Mouse (Mus musculus): Measurements from ENCODE around the gene Polr2e.
"Not testable (repeated sequence)": the region's sequence is repeated elsewhere in the genome, so short reads cannot be mapped to it uniquely, and the experiment has no call there.

Polr2e gene

GRCm38 (mm10) chr10:80056976-80057682, 17.5 kb upstream of the Polr2e start:
- in situ Hi-C loops (cut with MboI, MseI): no loop called here

- in situ Hi-C loops (cut with MboI, MseI): no loop called here
These were observed 16.9 kb upstream of the Polr2e start for GRCm38 (mm10) chr10:80056506-80056905.

DNA sequence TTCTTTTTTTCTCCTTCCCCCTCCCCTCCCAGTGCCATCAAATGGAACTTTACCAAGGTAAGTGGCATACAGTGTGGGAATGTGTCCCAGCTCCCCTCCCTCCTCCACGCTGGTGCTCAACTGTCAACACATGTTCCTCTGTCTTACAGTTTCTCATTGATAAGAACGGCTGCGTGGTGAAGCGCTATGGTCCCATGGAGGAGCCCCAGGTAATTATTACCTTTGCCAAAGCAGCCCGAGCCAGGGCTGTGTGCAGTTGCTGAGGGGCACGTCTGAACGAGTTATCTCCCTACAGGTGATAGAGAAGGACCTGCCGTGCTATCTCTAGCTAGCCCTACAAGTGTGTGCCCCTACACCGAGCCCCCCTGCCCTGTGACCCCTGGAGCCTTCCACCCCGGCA, 16.3 kb upstream of the Polr2e start:
- in situ Hi-C loops (cut with MboI, MseI): no loop called here

DNA sequence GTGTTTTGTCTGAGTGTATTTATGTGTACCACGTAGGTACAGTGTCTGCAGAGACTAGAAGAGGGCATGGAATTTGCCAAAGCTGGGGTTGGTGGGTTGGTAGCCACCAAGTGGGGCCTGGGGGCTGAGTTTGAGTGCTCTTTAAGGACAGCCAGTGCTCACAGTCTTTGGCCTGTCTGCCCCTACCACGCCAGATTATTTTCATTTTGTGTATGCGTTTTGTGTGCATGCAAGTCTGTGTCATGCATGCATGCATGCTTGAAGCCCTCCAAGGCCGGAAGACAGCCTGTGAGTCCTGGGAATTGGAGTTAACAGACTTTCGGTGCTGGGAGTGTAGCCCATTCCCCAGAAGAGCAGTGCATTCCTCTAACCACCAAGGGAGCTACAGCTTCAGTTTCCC, 15.8 kb upstream of the Polr2e start:
- in situ Hi-C loops (cut with MboI, MseI): no loop called here

DNA sequence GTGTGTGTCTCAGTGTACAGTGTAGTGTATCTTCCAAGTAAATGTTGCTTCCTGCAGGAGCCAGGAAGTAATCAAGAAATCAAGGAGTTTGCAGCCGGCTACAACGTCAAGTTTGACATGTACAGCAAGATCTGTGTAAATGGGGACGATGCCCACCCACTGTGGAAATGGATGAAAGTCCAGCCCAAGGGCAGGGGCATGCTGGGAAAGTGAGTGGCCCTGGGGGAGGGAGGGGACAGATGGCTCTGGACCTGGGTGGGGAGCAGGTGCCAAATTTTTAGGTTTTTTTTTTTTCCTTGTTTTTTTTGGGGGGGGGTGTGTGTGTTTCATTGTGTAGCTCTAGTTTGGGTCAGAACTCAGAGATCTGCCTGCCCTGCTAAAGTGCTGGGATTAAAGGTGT, 15.3 kb upstream of the Polr2e start:
- in situ Hi-C loops (cut with MboI, MseI): not testable (repeated sequence)

- in situ Hi-C loops (cut with MboI, MseI): no loop called here
These were observed 14.5 kb upstream of the Polr2e start for GRCm38 (mm10) chr10:80053831-80054815.

- in situ Hi-C loops (cut with MboI, MseI): no loop called here
These were observed 13.7 kb upstream of the Polr2e start for GRCm38 (mm10) chr10:80053259-80053780.

DNA sequence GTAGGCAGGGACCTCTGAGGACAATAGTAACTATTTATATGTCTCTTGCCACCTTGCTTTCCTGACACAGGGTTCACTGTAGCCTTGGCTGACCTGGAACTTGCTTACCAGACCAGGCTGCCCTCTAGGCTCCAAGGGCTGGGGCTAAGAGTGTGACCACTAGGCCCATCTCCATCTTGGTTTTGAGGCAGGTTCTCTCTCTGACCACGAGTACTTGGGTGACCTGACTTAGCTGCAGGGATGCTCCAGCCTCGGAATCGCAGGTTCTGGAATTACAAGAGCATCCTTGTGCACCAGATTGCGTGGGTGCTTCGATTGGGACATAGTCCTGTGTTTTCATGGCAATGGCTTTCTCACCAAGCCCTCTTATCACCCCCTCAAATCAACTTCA, 12.8 kb upstream of the Polr2e start:
- in situ Hi-C loops (cut with MboI, MseI): no loop called here

DNA sequence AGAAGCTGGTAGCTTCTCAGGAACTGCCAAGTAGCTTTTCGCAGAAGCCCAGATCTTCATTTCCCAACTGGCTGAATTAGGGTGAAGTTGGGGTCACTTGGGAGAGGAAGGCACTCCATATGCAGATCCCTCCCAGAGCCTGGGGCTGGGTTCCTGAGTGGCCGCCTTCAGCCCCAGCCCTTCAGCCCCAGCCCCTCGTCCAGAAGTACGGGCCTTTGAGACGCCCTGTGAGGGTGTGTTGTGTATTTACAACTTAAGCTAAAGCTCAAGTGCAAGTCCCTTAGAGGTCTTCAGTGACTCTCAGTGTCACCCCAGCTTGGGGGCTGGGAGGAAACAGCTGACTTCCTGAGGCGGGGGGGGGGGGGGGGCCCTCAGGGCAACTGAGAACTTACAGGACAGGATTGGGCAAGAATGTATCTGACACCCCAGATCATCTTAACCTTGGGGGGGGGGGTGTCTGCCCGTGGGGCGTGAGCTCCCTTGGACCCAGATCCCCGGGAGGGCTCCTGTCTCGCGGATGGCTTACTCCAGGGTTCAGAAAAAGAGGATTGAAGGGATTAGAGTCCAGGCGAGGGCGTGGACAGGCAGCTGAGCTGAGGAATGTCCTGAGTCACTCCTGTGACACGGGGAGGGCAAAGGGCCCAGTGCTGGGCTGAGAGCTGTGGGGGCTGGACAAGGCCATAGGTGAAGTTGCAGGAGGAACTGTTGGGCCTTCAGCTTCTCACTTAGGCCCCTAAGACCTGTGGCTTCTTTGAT, 12.2 kb upstream of the Polr2e start:
- in situ Hi-C loops (cut with MboI, MseI): no loop called here

DNA sequence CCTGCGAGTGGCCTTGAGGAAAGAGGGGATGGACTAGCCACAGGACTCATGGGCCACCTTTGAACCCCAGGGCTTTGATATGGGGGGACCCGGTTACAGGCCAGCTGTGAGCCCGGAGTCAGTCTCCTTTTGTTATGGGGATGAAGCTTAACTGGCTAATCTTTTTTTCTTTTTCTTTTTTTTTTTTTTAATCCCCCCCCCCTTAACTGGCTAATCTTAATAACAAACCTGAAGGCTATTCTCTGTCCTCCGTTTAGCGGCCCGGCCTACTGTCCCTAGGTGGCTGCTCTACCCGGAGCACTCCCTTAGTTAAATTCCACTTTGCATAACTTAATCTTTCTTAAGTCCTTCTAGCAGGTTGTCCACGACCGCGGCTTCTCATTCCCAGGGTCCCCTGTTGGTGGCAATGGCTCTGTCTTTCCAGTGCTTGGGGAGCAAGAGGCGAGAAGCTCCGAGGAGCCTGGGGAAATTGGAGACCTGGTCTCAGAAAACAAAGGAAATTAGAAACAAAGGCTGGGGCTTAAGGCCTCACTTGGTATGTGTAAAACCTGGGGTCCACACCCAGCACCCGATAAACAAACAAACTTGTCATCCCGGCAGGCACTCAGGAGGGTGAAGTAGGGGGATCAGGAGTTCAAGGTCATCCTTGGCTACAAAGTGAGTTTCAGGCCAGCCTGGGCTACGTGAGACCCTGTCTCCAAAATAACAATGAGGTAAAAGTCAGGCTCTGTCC, 11.5 kb upstream of the Polr2e start:
- in situ Hi-C loops (cut with MboI, MseI): no loop called here

DNA sequence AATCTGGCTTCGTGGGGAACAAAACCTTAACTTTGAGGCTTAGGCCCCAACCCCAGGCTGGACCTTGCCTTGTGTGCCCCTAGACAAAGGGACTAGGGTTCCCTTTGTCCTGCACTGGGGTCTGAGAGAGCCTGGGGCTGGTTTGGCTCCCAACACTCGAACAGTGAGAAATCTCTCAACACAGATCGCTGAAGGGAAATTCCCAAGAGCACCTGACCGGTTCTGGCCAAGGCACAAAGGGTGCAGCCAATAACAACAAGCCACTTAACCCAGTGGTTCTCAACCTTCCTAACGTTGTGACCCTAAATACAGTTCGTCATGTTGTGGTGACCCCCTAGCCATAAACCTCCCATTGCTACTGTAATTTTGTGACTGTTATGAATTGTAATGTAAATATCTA, 10.6 kb upstream of the Polr2e start:
- in situ Hi-C loops (cut with MboI, MseI): no loop called here

GRCm38 (mm10) chr10:80048834-80049233, 9.2 kb upstream of the Polr2e start:
- in situ Hi-C loops (cut with MboI, MseI): no loop called here

DNA sequence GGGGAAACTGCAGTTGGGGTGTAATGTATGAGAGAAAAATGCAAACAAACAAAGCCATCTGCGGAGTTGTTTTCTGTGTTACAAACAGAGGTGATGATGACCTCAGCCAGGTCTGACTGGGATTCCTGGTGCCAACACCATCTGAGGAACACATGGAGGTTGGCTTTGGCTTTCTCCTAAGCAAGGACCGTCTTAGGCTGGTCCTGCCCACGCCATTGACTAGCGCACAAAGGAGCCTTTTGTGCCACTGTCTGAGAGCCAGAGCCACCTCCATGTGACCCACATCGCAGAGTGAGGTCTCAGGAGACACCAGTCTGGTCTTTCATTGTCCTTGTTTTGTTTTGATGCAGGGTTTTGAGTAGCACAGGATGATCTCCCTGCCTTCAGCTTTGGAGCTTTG, 8.8 kb upstream of the Polr2e start:
- in situ Hi-C loops (cut with MboI, MseI): no loop called here

DNA sequence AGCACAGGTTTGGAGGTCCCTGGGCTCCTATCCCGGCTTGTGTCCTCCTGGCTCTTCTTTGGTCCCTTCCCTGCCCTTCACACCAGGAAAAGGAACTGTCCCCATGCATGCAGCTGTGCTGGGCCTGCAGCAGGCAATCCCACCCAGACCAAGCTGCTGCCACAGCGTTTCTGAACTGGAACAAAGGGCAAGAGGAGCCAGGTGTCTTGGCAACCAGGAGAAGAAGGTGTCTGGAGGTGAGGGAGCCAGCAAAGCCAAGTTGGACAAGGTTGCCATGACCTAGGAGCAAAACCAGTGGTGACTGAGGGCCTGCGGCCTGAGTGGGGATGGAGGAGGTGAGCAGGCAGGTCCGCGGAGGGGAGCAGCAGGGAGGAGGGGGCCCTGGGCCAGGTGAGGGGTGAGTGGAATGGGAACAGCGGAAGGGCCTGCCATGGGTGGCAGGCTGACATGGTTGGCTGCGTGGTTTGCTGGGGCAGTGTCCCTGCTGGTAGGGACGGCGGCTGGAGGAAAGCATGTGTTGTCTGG, 7.5 kb upstream of the Polr2e start, which contains the start of gene Gpx4:
Gene Gpx4, plus strand, starts transcription at position 126 of the 525 bp plus-strand sequence.
- in situ Hi-C loops (cut with MboI, MseI): no loop called here

- in situ Hi-C loops (cut with MboI, MseI): no loop called here
These were observed 6.2 kb upstream of the Polr2e start for GRCm38 (mm10) chr10:80045766-80046165.

GRCm38 (mm10) chr10:80045364-80045763, 5.8 kb upstream of the Polr2e start:
- in situ Hi-C loops (cut with MboI, MseI): not testable (repeated sequence)

DNA sequence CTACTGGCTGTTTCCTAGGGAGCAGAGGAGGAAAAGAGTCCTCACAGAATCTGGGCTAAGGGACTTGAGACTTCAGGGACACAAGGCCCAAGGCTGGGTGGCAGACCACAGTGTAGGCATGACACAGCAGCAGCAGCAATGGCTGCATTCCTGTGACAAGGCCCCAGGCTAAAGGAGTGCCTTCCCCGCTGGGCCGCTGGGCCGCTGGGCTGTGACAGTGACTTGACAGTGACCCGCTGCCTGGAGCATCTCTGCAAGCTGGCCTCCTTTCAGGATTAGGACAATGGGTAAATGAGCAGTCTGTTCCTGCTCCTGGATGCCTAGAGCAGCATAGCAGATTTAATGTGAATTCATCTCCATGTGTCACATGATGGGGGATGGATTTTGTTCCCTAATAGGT, 4.5 kb upstream of the Polr2e start:
- in situ Hi-C loops (cut with MboI, MseI): no loop called here

- in situ Hi-C loops (cut with MboI, MseI): not testable (repeated sequence)
These were observed 1.9 kb upstream of the Polr2e start for GRCm38 (mm10) chr10:80041409-80042060.

GRCm38 (mm10) chr10:80036832-80037231, 2.8 kb downstream of the Polr2e start:
- in situ Hi-C loops (cut with MboI, MseI): no loop called here

GRCm38 (mm10) chr10:80035686-80036085, 3.9 kb downstream of the Polr2e start:
- in situ Hi-C loops (cut with MboI, MseI): no loop called here
